21 mouse cellular contexts compared by ENCODE assay signal in the genomic region with DNA sequence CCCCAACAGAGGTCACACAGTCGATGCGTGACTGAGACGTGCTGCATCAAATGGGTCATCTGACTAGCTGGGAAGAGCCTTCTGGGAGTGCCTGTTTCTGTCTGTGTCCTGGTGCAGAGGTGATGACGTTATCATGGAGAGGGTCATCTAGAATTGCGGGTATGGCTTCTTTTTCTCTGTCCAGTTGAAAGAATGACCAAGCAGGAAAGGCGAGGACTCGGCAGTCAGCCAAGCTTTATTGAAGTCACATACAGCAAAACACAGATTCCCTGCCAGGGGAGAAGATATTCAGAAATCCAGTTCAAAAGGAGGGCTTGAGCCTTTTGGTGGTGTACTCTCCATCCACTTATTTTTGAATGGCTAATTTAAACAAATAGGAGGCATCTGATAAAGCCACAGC. TPM values are rescaled to one million over a fixed set of nuclear protein-coding genes. Genes with fewer than 3 reads are reported as not detected.
DNase-seq lines count a peak whose midpoint lies in the region; ATAC-seq and TF ChIP-seq lines count a peak whose summit lies in the region.
"Had no signal": no experiment of that assay in that cellular context is flagged by ENCODE, and none has a peak within 500 bp of the region (broad histone marks: within the 10 kb centered on the region; RNA-seq: fewer than 3 reads in every experiment).

No protein-coding gene starts in this region.

- H3K9ac ChIP-seq in heart, embryonic 13.5 days = no peak overlapping the region
- peak overlapping the region; percentile 60; the same call in 1 of the 2 replicates for H3K9ac ChIP-seq in liver, embryonic 15.5 days
- H3K9ac ChIP-seq: hindbrain, embryonic 12.5 days; stomach, embryonic 15.5 days had no signal

- DNase-seq in heart, postnatal 4 days = no peak
- DNase-seq in testis, postnatal 14 days (ENCODE audit: low spot score) = no peak
- no peak for DNase-seq in thymus, adult 18-20 months
- DNase-seq in thymus, postnatal 0 days (ENCODE audit: low spot score) = no peak
- DNase-seq: cerebellum, adult 18-20 months; cerebellum, postnatal 36 days; embryo, embryonic 11 days; gastrocnemius, adult 2 months; heart, postnatal 10 days; kidney, adult 2 months; kidney, postnatal 10 days; lung, adult 18-20 months; lung, postnatal 10 days; right cerebral cortex, postnatal 4 days; thymus, postnatal 14 days had no signal

- H3K27me3 ChIP-seq in heart, embryonic 13.5 days (replicated peaks) = peaks cover 32% of the 10 kb centered on the region
- no peaks in the 10 kb centered on the region for H3K27me3 ChIP-seq in testis, adult 2 months (ENCODE audit: control insufficient read depth, insufficient read depth, low read length)
- H3K27me3 ChIP-seq in liver, embryonic 15.5 days = no peaks in the 10 kb centered on the region
- H3K27me3 ChIP-seq: embryonic facial prominence, embryonic 13.5 days; hindbrain, embryonic 12.5 days; stomach, embryonic 15.5 days had no signal

- H3K27ac ChIP-seq in heart, embryonic 13.5 days (replicated peaks) = no peak overlapping the region
- H3K27ac ChIP-seq in testis, adult 2 months (ENCODE audit: control insufficient read depth, insufficient read depth, low read depth, low read length) = peak overlapping the region; percentile 12; the same call in 1 of the 2 replicates
- peak overlapping the region; percentile 99 for H3K27ac ChIP-seq in liver, embryonic 15.5 days (replicated peaks)

- peaks cover 3% of the 10 kb centered on the region for H3K36me3 ChIP-seq in heart, embryonic 13.5 days
- H3K36me3 ChIP-seq in testis, adult 2 months (ENCODE audit: control insufficient read depth, insufficient read depth, low read length) = peaks cover 1% of the 10 kb centered on the region
- H3K36me3 ChIP-seq in liver, embryonic 15.5 days (replicated peaks) = peaks cover 10% of the 10 kb centered on the region
- H3K36me3 ChIP-seq: hindbrain, embryonic 12.5 days; stomach, embryonic 15.5 days had no signal

- no peak overlapping the region for H3K4me3 ChIP-seq in heart, embryonic 13.5 days
- H3K4me3 ChIP-seq in testis, adult 2 months (ENCODE audit: control insufficient read depth, low read depth, low read length) = peak overlapping the region; percentile 37
- peak overlapping the region; percentile 73 for H3K4me3 ChIP-seq in liver, embryonic 15.5 days (replicated peaks)

- no peaks in the 10 kb centered on the region for H3K9me3 ChIP-seq in heart, embryonic 13.5 days
- no peaks in the 10 kb centered on the region for H3K9me3 ChIP-seq in liver, embryonic 15.5 days (replicated peaks)
- H3K9me3 ChIP-seq: embryonic facial prominence, embryonic 13.5 days; hindbrain, embryonic 12.5 days; stomach, embryonic 15.5 days had no signal

- TF ChIP-seq POLR2A in testis, adult 2 months (IDR thresholded peaks at IDR 0.05; ENCODE audit: control insufficient read depth, low read depth, low read length) = no peak

- no peak for ATAC-seq in heart, embryonic 13.5 days (ENCODE audit: extremely low read depth, insufficient number of reproducible peaks, low FRiP score, low TSS enrichment)
- no peak for ATAC-seq in liver, embryonic 15.5 days (ENCODE audit: insufficient read depth)

- 0 out of 2 replicates have a peak overlapping the region, but pooled peaks have one; percentile 96 for H3K4me2 ChIP-seq in heart, embryonic 13.5 days
- H3K4me2 ChIP-seq in liver, embryonic 15.5 days = peak overlapping the region; percentile 87

- no peak for TF ChIP-seq CTCF in testis, adult 2 months (IDR thresholded peaks at IDR 0.05; ENCODE audit: control insufficient read depth, insufficient read depth, insufficient replicate concordance, low read depth, low read length)

- peaks cover 23% of the 10 kb centered on the region for H3K4me1 ChIP-seq in heart, embryonic 13.5 days
- peaks cover 11% of the 10 kb centered on the region for H3K4me1 ChIP-seq in testis, adult 2 months (ENCODE audit: control insufficient read depth, insufficient read depth, low read length)
- peaks cover 40% of the 10 kb centered on the region for H3K4me1 ChIP-seq in liver, embryonic 15.5 days (replicated peaks)

- 77% methylated on average over 7 of the region's 7 CpGs for WGBS in heart, embryonic 13.5 days
- WGBS in liver, embryonic 15.5 days (ENCODE audit: insufficient replicate concordance) = 85% methylated on average over 7 of the region's 7 CpGs

RNA-seq across cellular contexts. Expression of a gene that starts 1.6 kb away (rescaled TPM):
- polyA plus RNA-seq in heart, embryonic 13.5 days (2015; fragmentation: Nextera tagmentation; extraction: Ambion mirVana) = 4.0 and 4.6 TPM in 2 replicates
- 1 to 10 TPM; 4.4 to 4.6 TPM for total RNA-seq in heart, postnatal 4 days (2021)
- 14.8 and 15.6 TPM in 2 replicates for polyA plus RNA-seq in testis, adult 2 months (2012; rRNA removed)
- 6.0 and 6.6 TPM in 2 replicates for polyA plus RNA-seq in liver, embryonic 15.5 days (2015; fragmentation: Nextera tagmentation; extraction: Ambion mirVana)
- polyA plus RNA-seq in thymus, postnatal 0 days (2015; fragmentation: Nextera tagmentation; extraction: Ambion mirVana) = 4.2 TPM in 2 replicates

RNA-seq across cellular contexts. Expression of a gene that starts 28.5 kb away (rescaled TPM):
- polyA plus RNA-seq in heart, embryonic 13.5 days (2015; fragmentation: Nextera tagmentation; extraction: Ambion mirVana) = 18.3 and 19.9 TPM in 2 replicates
- 10 to 100 TPM; 19.4 to 23.5 TPM for total RNA-seq in heart, postnatal 4 days (2021)
- polyA plus RNA-seq in testis, adult 2 months (2012; rRNA removed) = 8.0 and 8.1 TPM in 2 replicates
- 22.7 and 25.2 TPM in 2 replicates for polyA plus RNA-seq in liver, embryonic 15.5 days (2015; fragmentation: Nextera tagmentation; extraction: Ambion mirVana)
- polyA plus RNA-seq in thymus, postnatal 0 days (2015; fragmentation: Nextera tagmentation; extraction: Ambion mirVana) = 20.7 and 20.8 TPM in 2 replicates
